Mouse (Mus musculus) inflammation-experienced regulatory T-cells, adult 6 months (primary cell): Measurements from ENCODE around the gene Krt20. TPM values are rescaled to one million over a fixed set of nuclear protein-coding genes. Genes with fewer than 3 reads are reported as not detected.
A peak's percentile ranks its signal among the peaks of the same experiment; 100 is the strongest.

Experiments
- ATAC-seq: one replicate; pipeline ENCODE4 v1.8.0; 2017
- polyA plus RNA-seq, 3 experiments: library from polyadenylated mRNA; unstranded; fragments of 100-300 nt; shearing (Covaris generic); gene quantifications; one replicate each; pipeline ENCODE4 v1.2.1; 2017

Gene Krt20
- not detected for polyA plus RNA-seq

GRCm38 (mm10) chr11:99437972-99438371 lies at the start of gene Krt20:
Krt20 (minus strand) TSS chr11:99438150.
- no peak for ATAC-seq

- no peak for ATAC-seq
Observed at GRCm38 (mm10) chr11:99474981-99475380, 37.0 kb upstream of the Krt20 start.

GRCm38 (mm10) chr11:99473433-99473832 lies 35.5 kb upstream of the Krt20 start:
- no peak for ATAC-seq

GRCm38 (mm10) chr11:99472405-99472804 lies 34.5 kb upstream of the Krt20 start:
- no peak for ATAC-seq

GRCm38 (mm10) chr11:99471946-99472345 lies 34.0 kb upstream of the Krt20 start:
- no peak for ATAC-seq

- ATAC-seq, result no peak
Observed at GRCm38 (mm10) chr11:99469228-99469627, 31.3 kb upstream of the Krt20 start.

GRCm38 (mm10) chr11:99468566-99468965 lies 30.6 kb upstream of the Krt20 start:
- no peak for ATAC-seq

GRCm38 (mm10) chr11:99466316-99466715 lies 28.4 kb upstream of the Krt20 start:
- ATAC-seq, result no peak

GRCm38 (mm10) chr11:99464836-99465235 lies 26.9 kb upstream of the Krt20 start:
- no peak for ATAC-seq

- peak; percentile 43 for ATAC-seq
Observed at GRCm38 (mm10) chr11:99463155-99463554, 25.2 kb upstream of the Krt20 start.

GRCm38 (mm10) chr11:99461736-99462135 lies 23.8 kb upstream of the Krt20 start:
- no peak for ATAC-seq

GRCm38 (mm10) chr11:99458887-99459286 lies 20.9 kb upstream of the Krt20 start:
- no peak for ATAC-seq

- no peak for ATAC-seq
Observed at GRCm38 (mm10) chr11:99454759-99455158, 16.8 kb upstream of the Krt20 start.

GRCm38 (mm10) chr11:99454044-99454443 lies 16.1 kb upstream of the Krt20 start:
- no peak for ATAC-seq

- ATAC-seq, result no peak
Observed at GRCm38 (mm10) chr11:99448769-99449168, 10.8 kb upstream of the Krt20 start.

- ATAC-seq, result no peak
Observed at GRCm38 (mm10) chr11:99441220-99441619, 3.3 kb upstream of the Krt20 start.

GRCm38 (mm10) chr11:99439465-99439864 lies 1.5 kb upstream of the Krt20 start:
- no peak for ATAC-seq

- no peak for ATAC-seq
Observed at GRCm38 (mm10) chr11:99436625-99437024, 1.3 kb downstream of the Krt20 start.

GRCm38 (mm10) chr11:99430670-99431069 lies 7.3 kb downstream of the Krt20 start:
- no peak for ATAC-seq

GRCm38 (mm10) chr11:99422159-99422558 lies 15.8 kb downstream of the Krt20 start, which contains the start of gene Krt12:
Krt12 (minus strand) TSS chr11:99422259.
- ATAC-seq, result no peak

GRCm38 (mm10) chr11:99420586-99420985 lies 17.4 kb downstream of the Krt20 start:
- ATAC-seq, result no peak

GRCm38 (mm10) chr11:99417819-99418218 lies 20.1 kb downstream of the Krt20 start:
- ATAC-seq, result no peak

GRCm38 (mm10) chr11:99416902-99417301 lies 21.0 kb downstream of the Krt20 start:
- ATAC-seq, result no peak

- ATAC-seq, result no peak
Observed at GRCm38 (mm10) chr11:99414463-99415147, 23.3 kb downstream of the Krt20 start.

GRCm38 (mm10) chr11:99413247-99413646 lies 24.7 kb downstream of the Krt20 start:
- no peak for ATAC-seq
